32 mouse cellular contexts compared by ENCODE assay signal in the genomic region with DNA sequence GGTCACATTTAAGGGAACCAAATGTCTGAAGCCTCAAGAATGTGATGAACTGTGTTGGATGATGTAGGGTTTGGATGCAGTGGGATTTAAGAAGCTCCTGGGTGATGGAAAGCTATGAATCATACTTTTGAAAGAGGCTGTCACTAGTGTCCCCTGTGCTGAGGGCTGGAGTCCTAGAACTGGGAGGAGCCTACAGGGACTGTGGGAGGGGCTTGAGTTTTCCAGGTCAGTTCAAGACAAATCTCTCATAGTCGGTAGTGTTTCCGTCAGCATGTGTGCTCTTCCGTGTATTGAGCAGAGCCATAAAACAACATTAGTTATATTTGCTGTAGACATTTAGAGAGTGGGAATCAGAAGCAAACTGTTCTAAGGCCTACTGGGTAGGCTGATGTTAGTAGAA. TPM values are rescaled to one million over a fixed set of nuclear protein-coding genes. Genes with fewer than 3 reads are reported as not detected.
A peak's percentile ranks its signal among the peaks of the same experiment; 100 is the strongest.
DNase-seq lines count a peak whose midpoint lies in the region; ATAC-seq lines count a peak whose summit lies in the region.
"Had no signal": no experiment of that assay in that cellular context is flagged by ENCODE, and none has a peak within 500 bp of the region (broad histone marks: within the 10 kb centered on the region; RNA-seq: fewer than 3 reads in every experiment).

No protein-coding gene starts in this region.

- no peak for ATAC-seq in liver, embryonic 13.5 days (ENCODE audit: low read depth)
- ATAC-seq: forebrain, postnatal 0 days; hindbrain, embryonic 16.5 days had no signal

- no peaks in the 10 kb centered on the region for H3K27me3 ChIP-seq in liver, embryonic 13.5 days
- H3K27me3 ChIP-seq: forebrain, embryonic 12.5 days; heart, embryonic 15.5 days; limb, embryonic 13.5 days; megakaryocyte, embryonic 14.5 days; midbrain, embryonic 12.5 days; neural tube, embryonic 12.5 days; stomach, embryonic 15.5 days had no signal

- WGBS in liver, embryonic 13.5 days (ENCODE audit: insufficient replicate concordance): 50% methylated on average over 3 of the region's 3 CpGs

- H3K4me3 ChIP-seq in liver, embryonic 13.5 days (replicated peaks): no peak overlapping the region
- H3K4me3 ChIP-seq: forebrain, embryonic 12.5 days; heart, embryonic 10.5 days; heart, embryonic 15.5 days; left cerebral cortex, adult 2 months; limb, embryonic 13.5 days; megakaryocyte, embryonic 14.5 days; midbrain, embryonic 12.5 days; myocyte; neural tube, embryonic 12.5 days; stomach, embryonic 15.5 days had no signal

- no peak overlapping the region for H3K9ac ChIP-seq in liver, embryonic 13.5 days
- H3K9ac ChIP-seq: forebrain, embryonic 12.5 days; forebrain, postnatal 0 days; heart, embryonic 15.5 days; limb, embryonic 13.5 days; midbrain, embryonic 12.5 days; neural tube, embryonic 12.5 days; stomach, embryonic 15.5 days had no signal

- H3K9me3 ChIP-seq in liver, embryonic 13.5 days (replicated peaks): no peaks in the 10 kb centered on the region
- H3K9me3 ChIP-seq: forebrain, embryonic 12.5 days; heart, embryonic 10.5 days; heart, embryonic 15.5 days; limb, embryonic 13.5 days; megakaryocyte, embryonic 14.5 days; midbrain, embryonic 12.5 days; neural tube, embryonic 12.5 days; stomach, embryonic 15.5 days had no signal

- H3K4me2 ChIP-seq in liver, embryonic 13.5 days: no peak overlapping the region
- H3K4me2 ChIP-seq: forebrain, embryonic 12.5 days; heart, embryonic 15.5 days; limb, embryonic 13.5 days; midbrain, embryonic 12.5 days; neural tube, embryonic 12.5 days; stomach, embryonic 15.5 days had no signal

- peaks cover 56% of the 10 kb centered on the region for H3K36me3 ChIP-seq in liver, embryonic 13.5 days

- H3K4me1 ChIP-seq in liver, embryonic 13.5 days (replicated peaks): no peaks in the 10 kb centered on the region
- H3K4me1 ChIP-seq: forebrain, embryonic 12.5 days; limb, embryonic 13.5 days; midbrain, embryonic 12.5 days; neural tube, embryonic 12.5 days had no signal

- peak overlapping the region; percentile 0; the same call in 1 of the 2 replicates for H3K27ac ChIP-seq in liver, embryonic 13.5 days
- H3K27ac ChIP-seq: forebrain, embryonic 12.5 days; heart, embryonic 10.5 days; heart, embryonic 15.5 days; left cerebral cortex, adult 2 months; limb, embryonic 13.5 days; midbrain, embryonic 12.5 days; neural tube, embryonic 12.5 days; stomach, embryonic 15.5 days had no signal

- peak; percentile 73 for DNase-seq in heart, adult 11 months
- no peak for DNase-seq in heart, adult 9 months (ENCODE audit: low spot score in 2 of 2)
- DNase-seq in liver, embryonic 13.5 days: no peak
- DNase-seq in liver (no peak), adipocyte (ENCODE audit: low spot score) (peak; percentile 53)
- DNase-seq in thymus, postnatal 36 days: no peak
- no peak for DNase-seq in frontal cortex, adult 2 months (ENCODE audit: extremely low spot score in 1 of 2, low spot score in 1 of 2)
- DNase-seq: adrenal gland, postnatal 25 days; cerebellum, adult 11-12 months; cerebellum, adult 9-11 months; forebrain, postnatal 0 days; gastrocnemius, postnatal 10 days; kidney, adult 9 months; kidney, postnatal 14 days; lung, postnatal 36 days; right cerebral cortex, postnatal 14 days had no signal

RNA-seq across cellular contexts. Expression of a gene that starts 2.4 kb away (rescaled TPM):
- polyA plus RNA-seq in liver, embryonic 13.5 days (2015; fragmentation: Nextera tagmentation; extraction: Ambion mirVana): 1.2 and 1.3 TPM in 2 replicates
- polyA plus RNA-seq in frontal cortex, adult 2 months (2012; rRNA removed): 4.5 and 5.1 TPM in 2 replicates

RNA-seq across cellular contexts. Expression of a gene that starts 3.1 kb away (rescaled TPM):
- polyA plus RNA-seq in liver, embryonic 13.5 days (2015; fragmentation: Nextera tagmentation; extraction: Ambion mirVana): 0.07 TPM in 1 of 2 replicates, not detected in the other
- 0.71 and 0.88 TPM in 2 replicates for polyA plus RNA-seq in frontal cortex, adult 2 months (2012; rRNA removed)
- polyA plus RNA-seq: forebrain, embryonic 12.5 days; hindbrain, embryonic 11.5 days; midbrain, embryonic 12.5 days; neural tube, embryonic 12.5 days had no signal

RNA-seq across cellular contexts. Expression of a gene that starts 11.3 kb away (rescaled TPM):
- 198 and 239 TPM in 2 replicates for polyA plus RNA-seq in liver, embryonic 13.5 days (2015; fragmentation: Nextera tagmentation; extraction: Ambion mirVana)
- polyA plus RNA-seq in frontal cortex, adult 2 months (2012; rRNA removed): 101 and 108 TPM in 2 replicates

RNA-seq across cellular contexts. Expression of a gene that starts 25.2 kb away (rescaled TPM):
- 108 and 112 TPM in 2 replicates for polyA plus RNA-seq in liver, embryonic 13.5 days (2015; fragmentation: Nextera tagmentation; extraction: Ambion mirVana)
- 177 and 195 TPM in 2 replicates for polyA plus RNA-seq in frontal cortex, adult 2 months (2012; rRNA removed)

RNA-seq across cellular contexts. Expression of a gene that starts 40.0 kb away (rescaled TPM):
- not detected in 2 replicates for polyA plus RNA-seq in liver, embryonic 13.5 days (2015; fragmentation: Nextera tagmentation; extraction: Ambion mirVana)
- polyA plus RNA-seq in frontal cortex, adult 2 months (2012; rRNA removed): not detected in 2 replicates
- polyA plus RNA-seq: embryonic facial prominence, embryonic 14.5 days; forebrain, embryonic 12.5 days; forebrain, postnatal 0 days; heart, embryonic 10.5 days; heart, embryonic 15.5 days; hindbrain, embryonic 11.5 days; hindbrain, embryonic 16.5 days; intestine, embryonic 14.5 days; limb, embryonic 13.5 days; lung, embryonic 16.5 days; midbrain, embryonic 12.5 days; midbrain, postnatal 0 days; myocyte; neural tube, embryonic 12.5 days had no signal

Comparison
In these comparisons a context has a peak if more than half of its experiments do, and no peak if none do; other contexts are left out.
1. DNase-seq: peak in heart, adult 11 months (single experiment) and adipocyte (single experiment); none in heart, adult 9 months (0 of 2), liver, embryonic 13.5 days (single experiment), liver (single experiment), thymus, postnatal 36 days (0 of 2) and frontal cortex, adult 2 months (0 of 2).